Mouse (Mus musculus): ENCODE measurements around the gene Vipr1. TPM values are rescaled to one million over a fixed set of nuclear protein-coding genes. Genes with fewer than 3 reads are reported as not detected.

The Vipr1 gene
- total RNA-seq, 1 experiment from 2014 or later = 2.7 TPM

GRCm38 (mm10) chr9:121633306-121633705 is 9.2 kb upstream of the Vipr1 start:
- no peak for DNase-seq

- DNase-seq = no peak
Observed at GRCm38 (mm10) chr9:121635835-121636576, 6.5 kb upstream of the Vipr1 start.

- DNase-seq = no peak
Observed at GRCm38 (mm10) chr9:121639790-121640189, 2.7 kb upstream of the Vipr1 start.

GRCm38 (mm10) chr9:121641235-121641915 is 1.1 kb upstream of the Vipr1 start:
- DNase-seq = no peak

- peak; percentile 90 for DNase-seq
Observed at GRCm38 (mm10) chr9:121642001-121642400, 515 bp upstream of the Vipr1 start, which contains the start of gene Lyzl4. Gene Lyzl4 (minus strand): TSS chr9:121642096.

- no peak for DNase-seq
Observed at GRCm38 (mm10) chr9:121644855-121645254, 2.3 kb downstream of the Vipr1 start.

GRCm38 (mm10) chr9:121647026-121647425 is 4.5 kb downstream of the Vipr1 start:
- DNase-seq = no peak

- DNase-seq = no peak
Observed at GRCm38 (mm10) chr9:121653668-121654067, 11.2 kb downstream of the Vipr1 start.

GRCm38 (mm10) chr9:121656322-121656721 is 13.8 kb downstream of the Vipr1 start:
- DNase-seq = no peak

- no peak for DNase-seq
Observed at GRCm38 (mm10) chr9:121657143-121657542, 14.6 kb downstream of the Vipr1 start.

- no peak for DNase-seq
Observed at GRCm38 (mm10) chr9:121658248-121658647, 15.7 kb downstream of the Vipr1 start.

GRCm38 (mm10) chr9:121659791-121660190 is 17.3 kb downstream of the Vipr1 start:
- no peak for DNase-seq

GRCm38 (mm10) chr9:121663467-121663866 is 21.0 kb downstream of the Vipr1 start:
- DNase-seq = no peak

GRCm38 (mm10) chr9:121664104-121664503 is 21.6 kb downstream of the Vipr1 start:
- DNase-seq = no peak

GRCm38 (mm10) chr9:121666957-121667630 is 24.6 kb downstream of the Vipr1 start:
- no peak for DNase-seq

GRCm38 (mm10) chr9:121667822-121668221 is 25.3 kb downstream of the Vipr1 start:
- DNase-seq = no peak

GRCm38 (mm10) chr9:121669348-121669791 is 26.9 kb downstream of the Vipr1 start:
- peak; percentile 82 for DNase-seq

GRCm38 (mm10) chr9:121671300-121671699 is 28.8 kb downstream of the Vipr1 start:
- peak; percentile 67 for DNase-seq

- no peak for DNase-seq
Observed at GRCm38 (mm10) chr9:121672311-121672710, 29.8 kb downstream of the Vipr1 start.

GRCm38 (mm10) chr9:121673716-121674115 is 31.2 kb downstream of the Vipr1 start:
- DNase-seq = no peak

GRCm38 (mm10) chr9:121675011-121675410 is 32.5 kb downstream of the Vipr1 start:
- no peak for DNase-seq

- no peak for DNase-seq
Observed at GRCm38 (mm10) chr9:121675556-121675955, 33.0 kb downstream of the Vipr1 start.

GRCm38 (mm10) chr9:121677069-121677468 is 34.6 kb downstream of the Vipr1 start:
- DNase-seq = no peak

Data from adrenal gland, postnatal 14 days (tissue).